Mouse (Mus musculus) spleen, adult 12 weeks (tissue): ENCODE measurements around the gene Pkd1.

Experiments used
- DNase-seq: peaks from one replicate; pipeline ENCODE4 v3.0.0; 2022; ENCODE audit warnings: low spot score

The Pkd1 gene

GRCm38 (mm10) chr17:24533099-24533992, 16.3 kb upstream of the Pkd1 start:
- DNase-seq: peak; percentile 76

GRCm38 (mm10) chr17:24534160-24534718, 15.4 kb upstream of the Pkd1 start, which contains the start of gene Rab26:
TSS of gene Rab26 (minus strand) at chr17:24534210.
- no peak for DNase-seq

- no peak for DNase-seq
These were observed 14.3 kb upstream of the Pkd1 start for GRCm38 (mm10) chr17:24535300-24535699.

- DNase-seq: no peak
These were observed 12.1 kb upstream of the Pkd1 start for GRCm38 (mm10) chr17:24537536-24537935.

GRCm38 (mm10) chr17:24538950-24539349, 10.7 kb upstream of the Pkd1 start:
- DNase-seq: no peak

GRCm38 (mm10) chr17:24540375-24540774, 9.3 kb upstream of the Pkd1 start:
- no peak for DNase-seq

GRCm38 (mm10) chr17:24544613-24545012, 5.0 kb upstream of the Pkd1 start:
- DNase-seq: no peak

GRCm38 (mm10) chr17:24545247-24545646, 4.4 kb upstream of the Pkd1 start:
- DNase-seq: no peak

GRCm38 (mm10) chr17:24546234-24546633, 3.4 kb upstream of the Pkd1 start:
- DNase-seq: no peak

- no peak for DNase-seq
These were observed 1.2 kb upstream of the Pkd1 start for GRCm38 (mm10) chr17:24548435-24548834.

- peak; percentile 53 for DNase-seq
These were observed 565 bp upstream of the Pkd1 start for GRCm38 (mm10) chr17:24548921-24549617.

GRCm38 (mm10) chr17:24550416-24551049, 899 bp downstream of the Pkd1 start:
- peak; percentile 68 for DNase-seq

- DNase-seq: no peak
These were observed 1.4 kb downstream of the Pkd1 start for GRCm38 (mm10) chr17:24551050-24551444.

GRCm38 (mm10) chr17:24557091-24557490, 7.5 kb downstream of the Pkd1 start:
- DNase-seq: no peak

- DNase-seq: no peak
These were observed 9.0 kb downstream of the Pkd1 start for GRCm38 (mm10) chr17:24558600-24559099.

- no peak for DNase-seq
These were observed 9.5 kb downstream of the Pkd1 start for GRCm38 (mm10) chr17:24559146-24559545.

- no peak for DNase-seq
These were observed 10.8 kb downstream of the Pkd1 start for GRCm38 (mm10) chr17:24560301-24561028.

GRCm38 (mm10) chr17:24561592-24561991, 12.0 kb downstream of the Pkd1 start:
- no peak for DNase-seq

GRCm38 (mm10) chr17:24563638-24564037, 14.0 kb downstream of the Pkd1 start:
- DNase-seq: no peak

- DNase-seq: no peak
These were observed 14.8 kb downstream of the Pkd1 start for GRCm38 (mm10) chr17:24564422-24564821.

GRCm38 (mm10) chr17:24565092-24565491, 15.5 kb downstream of the Pkd1 start:
- DNase-seq: no peak
